Comparison of ENCODE assay signal across 8 mouse cellular contexts in genomic region chr2:30658844-30659555, GRCm38 (mm10).
A peak's percentile ranks its signal among the peaks of the same experiment; 100 is the strongest.
DNase-seq lines count a peak whose midpoint lies in the region; ATAC-seq lines count a peak whose summit lies in the region.

No protein-coding gene starts in this region.

- peak overlapping the region; percentile 94 for H3K4me2 ChIP-seq in embryonic facial prominence, embryonic 14.5 days (ENCODE audit: low read depth, low read length)
- H3K4me2 ChIP-seq in midbrain, embryonic 15.5 days = peak overlapping the region; percentile 56

- H3K4me1 ChIP-seq in embryonic facial prominence, embryonic 14.5 days (ENCODE audit: control insufficient read depth, insufficient read depth, low read length) = peaks cover 40% of the 10 kb centered on the region
- peaks cover 75% of the 10 kb centered on the region for H3K4me1 ChIP-seq in heart, embryonic 10.5 days
- peaks cover 80% of the 10 kb centered on the region for H3K4me1 ChIP-seq in midbrain, embryonic 15.5 days

- H3K9me3 ChIP-seq in embryonic facial prominence, embryonic 14.5 days (ENCODE audit: control insufficient read depth, low read length) = no peaks in the 10 kb centered on the region
- H3K9me3 ChIP-seq in heart, embryonic 10.5 days = no peaks in the 10 kb centered on the region
- H3K9me3 ChIP-seq in midbrain, embryonic 15.5 days = no peaks in the 10 kb centered on the region

- H3K9ac ChIP-seq in embryonic facial prominence, embryonic 14.5 days (ENCODE audit: low read depth, low read length) = peak overlapping the region; percentile 69
- H3K9ac ChIP-seq in midbrain, embryonic 15.5 days = peak overlapping the region; percentile 32

- peak; percentile 39 to 48 for DNase-seq in urinary bladder, adult 18-20 months (ENCODE audit: low spot score in 2 of 2)
- DNase-seq in urinary bladder, adult 2 months (ENCODE audit: low spot score) = no peak
- DNase-seq in embryonic facial prominence, embryonic 14.5 days (ENCODE audit: low spot score) = peak; percentile 91
- DNase-seq in heart, embryonic 10.5 days (ENCODE audit: low spot score) = peak; percentile 85
- DNase-seq in kidney, adult 8-10 months = peak; percentile 69 to 84
- peak; percentile 48 for DNase-seq in liver
- DNase-seq in telencephalon, adult 2 months (ENCODE audit: low read depth, low spot score) = peak; percentile 92

- 3% methylated on average over 16 of the region's 16 CpGs for WGBS in embryonic facial prominence, embryonic 14.5 days
- WGBS in heart, embryonic 10.5 days = 6% methylated on average over 16 of the region's 16 CpGs
- WGBS in midbrain, embryonic 15.5 days = 1% methylated on average over 16 of the region's 16 CpGs

- H3K27ac ChIP-seq in embryonic facial prominence, embryonic 14.5 days (replicated peaks; ENCODE audit: low read depth, low read length) = peak overlapping the region; percentile 99
- H3K27ac ChIP-seq in heart, embryonic 10.5 days = peak overlapping the region; percentile 98
- peak overlapping the region; percentile 99 for H3K27ac ChIP-seq in midbrain, embryonic 15.5 days

- no peaks in the 10 kb centered on the region for H3K27me3 ChIP-seq in embryonic facial prominence, embryonic 14.5 days (replicated peaks; ENCODE audit: control insufficient read depth, insufficient read depth, low read length)
- H3K27me3 ChIP-seq in heart, embryonic 10.5 days (ENCODE audit: insufficient read depth, poor library complexity, severe bottlenecking) = no peaks in the 10 kb centered on the region
- no peaks in the 10 kb centered on the region for H3K27me3 ChIP-seq in midbrain, embryonic 15.5 days (replicated peaks)

- ATAC-seq in embryonic facial prominence, embryonic 14.5 days (ENCODE audit: low read depth) = peak; percentile 48; the same call in 1 of the 2 replicates
- ATAC-seq in midbrain, embryonic 15.5 days (replicated peaks) = peak; percentile 53

- H3K36me3 ChIP-seq in embryonic facial prominence, embryonic 14.5 days (ENCODE audit: control insufficient read depth, insufficient read depth, low read length) = no peaks in the 10 kb centered on the region
- no peaks in the 10 kb centered on the region for H3K36me3 ChIP-seq in heart, embryonic 10.5 days
- H3K36me3 ChIP-seq in midbrain, embryonic 15.5 days (replicated peaks) = no peaks in the 10 kb centered on the region

- peak overlapping the region; percentile 48 for H3K4me3 ChIP-seq in embryonic facial prominence, embryonic 14.5 days (ENCODE audit: low read depth, low read length)
- peak overlapping the region; percentile 64 for H3K4me3 ChIP-seq in heart, embryonic 10.5 days
- H3K4me3 ChIP-seq in midbrain, embryonic 15.5 days = no peak overlapping the region
